Mouse (Mus musculus) kidney, embryonic 14.5 days (tissue): ENCODE measurements around the gene Tmem106c. TPM values are rescaled to one million over a fixed set of nuclear protein-coding genes. Genes with fewer than 3 reads are reported as not detected.

Experiments used
- ATAC-seq: fragments of 200-750 bp; cut with Nextera tagmentation; 2 replicates; pipeline ENCODE4 v1.8.0; 2017; ENCODE audit warnings: moderate number of reproducible peaks, mild to moderate bottlenecking, moderate TSS enrichment, moderate library complexity; ENCODE audit not compliant: low FRiP score, low TSS enrichment
- H3K27ac ChIP-seq: fragments of 300-500 bp; sonication (generic); 2 replicates; pipeline ENCODE4 v1.5.1; 2014; ENCODE audit warnings: low read depth, mild to moderate bottlenecking, low read length, moderate library complexity, mixed read lengths
- H3K27me3 ChIP-seq: fragments of 300-500 bp; sonication (generic); 2 replicates; pipeline ENCODE4 v1.6.1; 2014; ENCODE audit warnings: mild to moderate bottlenecking, low read length; ENCODE audit not compliant: control insufficient read depth, insufficient read depth
- H3K36me3 ChIP-seq: fragments of 300-500 bp; sonication (generic); 2 replicates; pipeline ENCODE4 v1.6.1; 2014; ENCODE audit warnings: low read length, mixed read lengths; ENCODE audit not compliant: control insufficient read depth, insufficient read depth
- H3K4me1 ChIP-seq: fragments of 300-500 bp; sonication (generic); 2 replicates; pipeline ENCODE4 v1.6.1; 2014; ENCODE audit warnings: low read length, mixed read lengths; ENCODE audit not compliant: control insufficient read depth, insufficient read depth
- H3K4me2 ChIP-seq: fragments of 300-500 bp; sonication (generic); replicated peaks from 2 replicates; pipeline ENCODE4 v1.6.1; 2014; ENCODE audit warnings: low read depth, mild to moderate bottlenecking, low read length
- H3K4me3 ChIP-seq: fragments of 300-500 bp; sonication (generic); 2 replicates; pipeline ENCODE4 v1.5.1; 2014; ENCODE audit warnings: mild to moderate bottlenecking, low read length
- H3K9ac ChIP-seq: fragments of 300-500 bp; sonication (generic); 2 replicates; pipeline ENCODE4 v1.6.1; 2014; ENCODE audit warnings: low read depth, mild to moderate bottlenecking, low read length, moderate library complexity
- H3K9me3 ChIP-seq: fragments of 300-500 bp; sonication (generic); 2 replicates; pipeline ENCODE4 v1.6.1; 2016; ENCODE audit warnings: low read length; ENCODE audit not compliant: control insufficient read depth
- WGBS: fragments of 180-500 bp; shearing (Covaris S2); extraction: QIAGEN DNeasy Blood & Tissue Kit; methylation state at CpG from one replicate; pipeline ENCODE4 v1.1.7; 2014; 5-methylcytosine and 5-hydroxymethylcytosine counted together
- polyA plus RNA-seq: library from polyadenylated mRNA; unstranded; fragments of >200 nt; fragmentation: Nextera tagmentation; extraction: Ambion mirVana; gene quantifications from 2 replicates; pipeline ENCODE4 v1.2.1, GENCODE M21; 2014

The Tmem106c gene
- polyA plus RNA-seq, 1 experiment from 2014 or later: 44.9 TPM

DNA sequence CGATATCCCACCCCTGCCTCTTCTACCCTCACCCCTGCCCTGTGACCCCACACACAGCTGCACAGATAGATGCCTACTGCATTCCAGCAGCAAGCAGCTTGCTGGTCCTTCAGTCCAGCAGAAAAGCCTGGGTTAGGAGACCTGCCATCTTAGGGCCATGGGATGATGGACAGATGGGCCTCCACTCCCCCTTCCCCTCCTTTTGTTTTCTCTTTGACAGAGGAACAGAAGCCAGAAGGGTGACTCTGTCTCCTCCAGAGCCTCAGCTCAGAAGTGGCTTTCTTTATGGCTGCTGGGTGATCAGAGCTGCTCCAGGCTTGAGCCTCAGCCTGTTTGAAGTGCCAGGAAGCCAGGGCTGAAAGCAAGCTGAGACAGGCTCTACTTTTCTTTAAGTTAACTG, 25.5 kb downstream of the Tmem106c start:
- H3K4me1 ChIP-seq: peaks cover 36% of the 10 kb centered on the region
- H3K27me3 ChIP-seq: no peaks in the 10 kb centered on the region
- 10% methylated on average over 1 of the region's 1 CpGs for WGBS
- no peaks in the 10 kb centered on the region; the same call in 1 of the 2 replicates for H3K36me3 ChIP-seq
- H3K4me3 ChIP-seq: no peak overlapping the region
- ATAC-seq: no peak
- no peaks in the 10 kb centered on the region for H3K9me3 ChIP-seq
- H3K9ac ChIP-seq: no peak overlapping the region
- H3K27ac ChIP-seq: peak overlapping the region; percentile 86
- 0 out of 2 replicates have a peak overlapping the region, but pooled peaks have one; percentile 4 for H3K4me2 ChIP-seq

- peak; percentile 79 for ATAC-seq
- peak overlapping the region; percentile 86 for H3K27ac ChIP-seq
- peaks cover 36% of the 10 kb centered on the region for H3K4me1 ChIP-seq
- no peaks in the 10 kb centered on the region for H3K27me3 ChIP-seq
- no peaks in the 10 kb centered on the region for H3K9me3 ChIP-seq
- no peaks in the 10 kb centered on the region; the same call in 1 of the 2 replicates for H3K36me3 ChIP-seq
- H3K4me2 ChIP-seq: peak overlapping the region; percentile 26
- no peak overlapping the region for H3K9ac ChIP-seq
- H3K4me3 ChIP-seq: no peak overlapping the region
- WGBS: 1% methylated on average over 6 of the region's 6 CpGs
Measured at GRCm38 (mm10) chr15:97990124-97990523, 26.1 kb downstream of the Tmem106c start.

GRCm38 (mm10) chr15:97990721-97991120, 26.7 kb downstream of the Tmem106c start:
- no peaks in the 10 kb centered on the region for H3K27me3 ChIP-seq
- no peak overlapping the region; the same call in 1 of the 2 replicates for H3K4me2 ChIP-seq
- ATAC-seq: no peak
- H3K9me3 ChIP-seq: no peaks in the 10 kb centered on the region
- no peaks in the 10 kb centered on the region; the same call in 1 of the 2 replicates for H3K36me3 ChIP-seq
- WGBS: 18% methylated on average over 4 of the region's 4 CpGs
- H3K4me1 ChIP-seq: peaks cover 36% of the 10 kb centered on the region
- H3K27ac ChIP-seq: peak overlapping the region; percentile 86
- no peak overlapping the region for H3K4me3 ChIP-seq
- H3K9ac ChIP-seq: peak overlapping the region; percentile 28; the same call in 1 of the 2 replicates

DNA sequence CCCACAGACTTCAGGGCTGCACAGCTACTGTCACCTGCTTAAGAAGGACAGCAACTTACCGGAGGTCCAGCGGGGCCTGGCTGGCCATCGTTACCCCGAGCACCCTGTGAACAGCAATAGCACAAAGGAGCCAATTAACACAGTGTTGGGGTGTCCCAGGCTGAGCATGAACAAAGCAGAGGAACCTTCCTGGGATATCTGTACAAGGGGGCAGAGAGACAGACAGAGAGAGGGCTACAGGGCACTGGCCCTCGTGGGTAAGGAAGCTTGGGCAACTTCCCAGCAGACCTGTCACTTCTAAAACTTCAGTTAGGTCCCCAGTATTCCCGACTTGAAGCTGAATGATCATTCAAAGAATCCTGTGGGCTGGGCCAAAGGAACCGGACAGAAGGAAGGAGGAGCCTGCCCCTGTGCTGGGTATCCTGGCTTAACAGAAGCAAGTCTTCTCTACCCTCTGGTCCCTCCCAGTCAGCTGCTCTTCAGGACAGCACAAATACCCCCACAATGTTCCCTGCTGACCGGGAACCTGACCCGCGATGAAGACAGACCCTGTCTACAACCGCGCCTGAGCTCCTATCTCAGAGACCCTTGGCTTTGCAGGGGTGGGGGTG, 27.4 kb downstream of the Tmem106c start:
- ATAC-seq: no peak
- 17% methylated on average over 12 of the region's 12 CpGs for whole genome bisulfite sequencing
- H3K27me3 ChIP-seq: no peaks in the 10 kb centered on the region
- no peak overlapping the region for H3K4me3 ChIP-seq
- no peaks in the 10 kb centered on the region; the same call in 1 of the 2 replicates for H3K36me3 ChIP-seq
- no peak overlapping the region for H3K9ac ChIP-seq
- H3K4me1 ChIP-seq: peaks cover 36% of the 10 kb centered on the region
- H3K4me2 ChIP-seq: no peak overlapping the region
- H3K9me3 ChIP-seq: no peaks in the 10 kb centered on the region
- peak overlapping the region; percentile 86 for H3K27ac ChIP-seq

DNA sequence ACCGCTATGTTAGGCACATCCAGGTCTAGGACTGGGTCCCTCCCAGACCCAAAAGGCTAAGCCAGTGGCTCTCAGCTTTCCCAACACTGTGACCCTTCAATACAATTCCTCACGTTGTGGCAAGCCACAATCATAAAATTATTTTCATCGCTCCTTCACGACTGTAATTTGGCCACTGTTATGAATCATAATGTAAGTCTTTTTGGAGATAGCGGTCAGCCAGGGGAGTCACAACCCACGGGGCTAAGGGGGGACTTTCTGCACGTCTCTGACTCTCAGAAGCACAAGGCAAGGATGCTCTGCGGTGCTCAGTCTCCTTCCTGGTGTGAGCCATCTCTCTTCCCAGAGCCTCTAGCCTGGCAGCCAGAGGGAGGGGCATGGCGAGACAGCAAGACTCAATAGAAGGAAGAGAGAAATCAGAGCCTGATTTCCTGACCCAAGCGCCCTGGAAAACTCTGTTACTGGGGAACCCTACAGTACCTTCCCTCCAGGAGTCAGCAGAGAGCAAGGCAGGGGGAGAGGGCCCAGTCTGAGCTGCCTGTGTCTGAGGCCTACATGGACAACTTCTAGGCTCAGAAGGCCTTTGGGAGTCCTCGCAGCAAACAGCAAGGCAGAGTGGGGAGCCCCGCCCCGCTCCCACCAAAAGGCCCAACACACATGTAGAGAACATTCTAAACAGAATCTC, 28.2 kb downstream of the Tmem106c start:
- H3K4me1 ChIP-seq: peaks cover 36% of the 10 kb centered on the region

DNA sequence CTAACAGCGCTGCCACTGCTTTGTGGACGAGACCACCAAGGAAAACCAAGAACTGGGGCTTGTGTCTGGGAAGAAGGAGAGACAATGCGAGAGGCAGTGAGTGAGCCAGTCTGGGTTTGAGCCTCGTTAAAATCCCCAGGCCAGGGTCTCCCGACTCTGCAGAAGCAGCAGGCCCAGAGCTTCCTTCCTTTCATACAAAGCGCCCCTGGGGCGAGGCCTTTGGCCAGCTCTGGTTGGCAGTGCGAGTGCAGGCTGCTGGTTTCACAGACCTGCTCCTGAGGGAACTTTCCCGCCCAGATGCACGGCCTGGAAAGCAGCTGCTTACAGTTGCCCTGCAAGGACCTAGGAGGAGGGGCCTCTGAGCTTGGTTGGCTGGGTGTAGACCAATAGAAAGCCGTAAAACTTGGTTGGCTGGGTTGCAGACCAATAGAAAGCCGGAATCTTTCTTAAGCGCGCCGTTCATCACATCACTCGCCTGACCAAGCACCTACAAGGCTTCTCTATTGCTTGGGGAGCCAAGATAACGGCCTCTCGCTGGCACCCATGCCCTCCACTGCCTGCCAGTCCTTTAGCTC, 28.8 kb downstream of the Tmem106c start:
- Histone ChIP-seq H3K27ac (peak overlapping the region; percentile 49), H3K4me2 (peak overlapping the region; percentile 39), H3K27me3 (0 out of 2 replicates have a peak, but pooled peaks cover 3% of the 10 kb centered on the region), H3K4me1 (peaks cover 36% of the 10 kb centered on the region), H3K4me3 (peak overlapping the region; percentile 15; the same call in 1 of the 2 replicates), H3K36me3 (no peaks in the 10 kb centered on the region; the same call in 1 of the 2 replicates), H3K9ac (peak overlapping the region; percentile 19; the same call in 1 of the 2 replicates), H3K9me3 (no peaks in the 10 kb centered on the region)
- WGBS: 7% methylated on average over 18 of the region's 18 CpGs
- ATAC-seq: peak; percentile 90

More for the DNA sequence above, 28.2 kb downstream of the Tmem106c start:
- no peaks in the 10 kb centered on the region; the same call in 1 of the 2 replicates for H3K36me3 ChIP-seq
- WGBS: 47% methylated on average over 13 of the region's 13 CpGs
- H3K9ac ChIP-seq: 0 out of 2 replicates have a peak overlapping the region, but pooled peaks have one; percentile 8
- H3K9me3 ChIP-seq: no peaks in the 10 kb centered on the region
- ATAC-seq: no peak
- H3K4me2 ChIP-seq: peak overlapping the region; percentile 15
- no peak overlapping the region for H3K4me3 ChIP-seq
- H3K27me3 ChIP-seq: 0 out of 2 replicates have a peak, but pooled peaks cover 2% of the 10 kb centered on the region
- peak overlapping the region; percentile 49 for H3K27ac ChIP-seq

DNA sequence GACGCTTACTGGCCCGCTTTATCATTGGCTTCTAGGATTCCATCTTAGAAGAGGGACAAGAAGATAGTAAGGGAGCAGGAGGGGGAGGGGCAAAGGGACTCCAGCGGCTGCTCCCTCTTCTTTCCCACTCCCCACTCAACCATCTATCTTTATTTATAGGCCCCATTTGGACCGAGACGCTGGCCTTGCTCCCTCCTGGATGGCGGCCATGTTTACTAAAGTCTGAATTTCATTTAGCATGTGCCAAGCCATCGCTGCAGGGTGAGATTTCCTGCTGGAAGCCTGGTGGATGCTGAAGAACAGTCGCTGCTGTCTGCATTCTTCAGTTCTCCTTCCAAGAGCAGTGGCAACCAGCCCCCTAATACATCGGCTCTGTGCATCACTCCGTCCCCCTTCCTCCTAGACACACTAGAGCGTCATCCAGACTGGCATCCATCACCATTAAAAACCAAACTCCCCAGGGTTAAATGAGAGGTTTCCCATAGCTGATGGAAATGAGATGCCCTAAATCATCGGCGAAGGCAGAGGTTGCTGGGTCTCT, 32.8 kb downstream of the Tmem106c start:
- H3K9me3 ChIP-seq: no peaks in the 10 kb centered on the region
- no peak overlapping the region for H3K4me3 ChIP-seq
- peaks cover 21% of the 10 kb centered on the region for H3K4me1 ChIP-seq
- 71% methylated on average over 13 of the region's 13 CpGs for WGBS
- no peak overlapping the region for H3K4me2 ChIP-seq
- peaks cover 35% of the 10 kb centered on the region for H3K27me3 ChIP-seq
- ATAC-seq: no peak
- H3K36me3 ChIP-seq: no peaks in the 10 kb centered on the region
- no peak overlapping the region for H3K27ac ChIP-seq
- no peak overlapping the region for H3K9ac ChIP-seq

GRCm38 (mm10) chr15:97999546-97999945, 35.5 kb downstream of the Tmem106c start:
- H3K9me3 ChIP-seq: no peaks in the 10 kb centered on the region
- H3K4me3 ChIP-seq: no peak overlapping the region
- H3K27ac ChIP-seq: no peak overlapping the region
- ATAC-seq: no peak
- peaks cover 21% of the 10 kb centered on the region for H3K4me1 ChIP-seq
- H3K4me2 ChIP-seq: no peak overlapping the region
- WGBS: 17% methylated on average over 13 of the region's 13 CpGs
- H3K9ac ChIP-seq: no peak overlapping the region
- no peaks in the 10 kb centered on the region for H3K36me3 ChIP-seq
- H3K27me3 ChIP-seq: peaks cover 59% of the 10 kb centered on the region
